Mouse (Mus musculus) heart, embryonic 15.5 days (tissue): Measurements from ENCODE around the gene Zfp981. TPM values are rescaled to one million over a fixed set of nuclear protein-coding genes. Genes with fewer than 3 reads are reported as not detected.
"Not testable (repeated sequence)": the region's sequence is repeated elsewhere in the genome, so short reads cannot be mapped to it uniquely, and the experiment has no call there.

Source experiments
- ATAC-seq: fragments of 200-750 bp; cut with Nextera tagmentation; replicated peaks from 2 replicates; pipeline ENCODE4 v1.8.0; 2017; ENCODE audit warnings: low read depth, moderate TSS enrichment; ENCODE audit not compliant: insufficient number of reproducible peaks, insufficient read depth, low FRiP score
- H3K27ac ChIP-seq: fragments of 300-500 bp; sonication (generic); 2 replicates; pipeline ENCODE4 v1.5.1; 2015; ENCODE audit warnings: mild to moderate bottlenecking, inconsistent platforms
- H3K27me3 ChIP-seq: fragments of 300-500 bp; sonication (generic); 2 replicates; pipeline ENCODE4 v1.6.1; 2015; ENCODE audit warnings: inconsistent platforms
- H3K36me3 ChIP-seq: fragments of 300-500 bp; sonication (generic); 2 replicates; pipeline ENCODE4 v1.6.1; 2015; ENCODE audit warnings: mild to moderate bottlenecking, inconsistent platforms
- H3K4me1 ChIP-seq: fragments of 300-500 bp; sonication (generic); replicated peaks from 2 replicates; pipeline ENCODE4 v1.6.1; 2015; ENCODE audit warnings: inconsistent platforms
- H3K4me2 ChIP-seq: fragments of 300-500 bp; sonication (generic); 2 replicates; pipeline ENCODE4 v1.6.1; 2015; ENCODE audit warnings: inconsistent platforms, mild to moderate bottlenecking, moderate library complexity
- H3K4me3 ChIP-seq: fragments of 300-500 bp; sonication (generic); 2 replicates; pipeline ENCODE4 v1.5.1; 2015; ENCODE audit warnings: mild to moderate bottlenecking, inconsistent platforms
- H3K9ac ChIP-seq: fragments of 300-500 bp; sonication (generic); 2 replicates; pipeline ENCODE4 v1.6.1; 2015; ENCODE audit warnings: mild to moderate bottlenecking, inconsistent platforms
- H3K9me3 ChIP-seq: fragments of 300-500 bp; sonication (generic); replicated peaks from 2 replicates; pipeline ENCODE4 v1.6.1; 2016; ENCODE audit warnings: inconsistent platforms
- WGBS: fragments of 180-500 bp; shearing (Covaris S2); methylation state at CpG from one replicate; pipeline ENCODE4 v1.1.7; 2015; ENCODE audit warnings: mixed read lengths; 5-methylcytosine and 5-hydroxymethylcytosine counted together
- polyA plus RNA-seq: library from polyadenylated mRNA; unstranded; fragments of >200 nt; fragmentation: Nextera tagmentation; extraction: Ambion mirVana; gene quantifications from 2 replicates; pipeline ENCODE4 v1.2.1, GENCODE M21; 2015

Gene Zfp981
- polyA plus RNA-seq, 1 experiment from 2014 or later = 0.08 TPM

DNA sequence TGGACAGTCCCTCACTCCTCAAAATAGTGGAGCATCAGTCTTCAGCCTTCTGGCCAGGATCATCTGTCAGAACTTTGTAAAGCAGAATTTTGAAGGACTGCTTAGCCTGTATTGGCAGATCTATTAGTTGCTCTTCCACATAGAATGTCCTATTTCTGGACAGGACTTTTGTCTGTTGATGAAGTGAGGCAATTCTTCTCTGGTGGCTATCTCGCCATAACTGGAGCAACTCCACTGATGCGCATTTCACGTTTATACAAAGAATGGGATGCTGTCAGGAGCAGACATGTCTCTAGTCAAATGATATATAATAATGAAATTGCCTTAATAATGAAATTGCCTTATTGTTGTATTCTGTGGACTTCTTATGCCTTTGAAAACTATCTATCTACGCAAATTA lies 12.6 kb upstream of the Zfp981 start:
- not testable (repeated sequence) for H3K4me1 ChIP-seq, H3K4me2 ChIP-seq, ATAC-seq, H3K4me3 ChIP-seq, H3K9ac ChIP-seq, H3K27me3 ChIP-seq, H3K27ac ChIP-seq, H3K36me3 ChIP-seq
- H3K9me3 ChIP-seq = peaks cover 46% of the 10 kb centered on the region
- WGBS = 68% methylated on average over 4 of the region's 4 CpGs

DNA sequence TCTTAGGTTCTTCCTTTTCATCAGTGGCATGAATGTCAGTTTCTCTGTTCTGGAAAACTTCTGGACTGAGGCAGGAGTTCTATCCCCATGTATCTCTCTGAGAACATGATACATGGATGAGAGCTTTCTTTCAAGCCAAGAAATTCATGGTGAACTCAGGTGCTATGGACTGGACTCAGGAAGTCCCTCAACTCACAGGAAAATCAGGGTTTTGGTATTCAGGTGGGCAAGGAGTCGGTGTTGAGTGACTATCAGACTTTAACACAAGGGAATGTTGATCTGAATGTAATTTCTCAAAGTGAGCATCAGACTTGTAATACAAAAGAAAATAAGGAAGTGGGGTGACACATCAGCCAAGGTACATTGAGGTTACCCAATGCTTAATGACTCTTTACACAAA lies 9.8 kb upstream of the Zfp981 start:
- H3K9ac ChIP-seq, H3K4me1 ChIP-seq, H3K27ac ChIP-seq, ATAC-seq, H3K36me3 ChIP-seq, H3K27me3 ChIP-seq, H3K4me2 ChIP-seq, H3K4me3 ChIP-seq: not testable (repeated sequence)
- peaks cover 54% of the 10 kb centered on the region for H3K9me3 ChIP-seq
- WGBS = 72% methylated on average over 1 of the region's 1 CpGs

DNA sequence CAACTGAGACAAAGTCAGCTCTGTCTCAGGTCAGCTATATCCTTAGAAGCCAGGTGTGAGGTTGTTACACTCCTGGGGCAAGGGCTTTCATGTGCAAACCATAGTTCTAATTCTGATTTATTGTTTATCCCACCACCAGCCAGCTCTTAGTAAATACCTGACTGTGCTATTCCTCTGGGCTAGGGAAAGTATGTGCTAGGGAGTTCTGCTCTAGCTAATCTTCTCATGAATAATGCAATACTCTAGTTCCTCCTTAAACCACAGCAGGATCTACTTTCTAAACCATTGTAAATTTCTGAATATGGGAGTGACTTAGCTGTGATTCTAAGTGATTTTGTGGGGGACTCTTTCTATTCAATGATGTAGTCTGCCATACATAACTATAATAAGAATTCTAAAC lies 9.4 kb upstream of the Zfp981 start:
- H3K4me3 ChIP-seq = no peak overlapping the region
- no peaks in the 10 kb centered on the region for H3K36me3 ChIP-seq
- H3K4me1 ChIP-seq = no peaks in the 10 kb centered on the region
- no peak overlapping the region for H3K27ac ChIP-seq
- H3K9ac ChIP-seq = no peak overlapping the region
- ATAC-seq = no peak
- H3K27me3 ChIP-seq = no peaks in the 10 kb centered on the region
- no peak overlapping the region for H3K4me2 ChIP-seq
- H3K9me3 ChIP-seq = peaks cover 58% of the 10 kb centered on the region

DNA sequence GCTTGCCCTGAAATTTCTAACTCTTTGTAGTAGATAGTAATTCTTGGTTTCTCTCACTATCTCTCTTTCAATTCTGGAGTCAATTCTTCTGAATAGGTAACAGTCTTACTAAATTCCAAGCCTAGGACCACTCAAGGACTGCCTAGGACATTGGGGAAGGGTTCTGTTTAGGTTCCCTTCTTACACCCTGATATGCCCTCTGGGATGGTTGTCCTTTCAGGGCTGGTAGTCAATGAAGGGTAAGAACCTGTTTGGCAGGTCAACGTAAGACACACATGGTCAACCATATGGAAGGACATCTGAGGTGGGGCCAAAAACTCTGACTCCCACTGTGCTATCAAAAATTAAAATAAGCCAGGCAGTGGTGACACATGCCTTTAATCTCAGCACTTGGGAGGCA lies 9.0 kb upstream of the Zfp981 start:
- no peak overlapping the region for H3K4me3 ChIP-seq
- WGBS = 41% methylated on average over 1 of the region's 1 CpGs
- H3K9ac ChIP-seq = no peak overlapping the region
- H3K36me3 ChIP-seq = no peaks in the 10 kb centered on the region
- H3K4me1 ChIP-seq = no peaks in the 10 kb centered on the region
- H3K9me3 ChIP-seq = peaks cover 61% of the 10 kb centered on the region
- H3K27ac ChIP-seq = no peak overlapping the region
- no peaks in the 10 kb centered on the region for H3K27me3 ChIP-seq
- no peak overlapping the region for H3K4me2 ChIP-seq
- ATAC-seq = 0 out of 2 replicates have a peak, but pooled peaks have one; percentile 36

DNA sequence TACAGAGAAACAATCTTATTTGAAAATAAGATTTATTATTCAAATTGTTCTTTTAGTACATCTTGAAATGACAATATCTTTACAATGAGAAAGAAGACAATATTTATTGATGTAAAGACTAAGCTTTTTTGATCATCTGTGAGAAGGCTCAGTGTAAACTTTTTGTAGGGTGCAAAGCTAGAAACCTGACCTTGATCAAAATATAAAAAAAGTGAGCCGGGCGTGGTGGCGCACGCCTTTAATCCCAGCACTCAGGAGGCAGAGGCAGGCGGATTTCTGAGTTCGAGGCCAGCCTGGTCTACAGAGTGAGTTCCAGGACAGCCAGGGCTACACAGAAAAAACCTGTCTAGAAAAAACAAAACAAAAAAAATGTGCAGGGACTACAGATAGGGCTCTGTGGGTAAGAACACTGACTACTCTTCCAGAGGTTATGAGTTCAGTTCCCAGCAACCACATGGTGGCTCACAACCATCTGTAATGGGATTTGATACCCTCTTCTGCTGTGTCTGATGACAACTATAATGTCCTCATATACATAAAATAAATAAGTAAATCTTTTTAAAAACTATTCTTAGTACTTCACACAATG lies 8.4 kb upstream of the Zfp981 start:
- H3K9ac ChIP-seq, H3K4me1 ChIP-seq, H3K36me3 ChIP-seq, H3K27me3 ChIP-seq, H3K4me3 ChIP-seq, ATAC-seq, H3K4me2 ChIP-seq, H3K27ac ChIP-seq: not testable (repeated sequence)
- 78% methylated on average over 6 of the region's 6 CpGs for WGBS
- peaks cover 62% of the 10 kb centered on the region for H3K9me3 ChIP-seq

DNA sequence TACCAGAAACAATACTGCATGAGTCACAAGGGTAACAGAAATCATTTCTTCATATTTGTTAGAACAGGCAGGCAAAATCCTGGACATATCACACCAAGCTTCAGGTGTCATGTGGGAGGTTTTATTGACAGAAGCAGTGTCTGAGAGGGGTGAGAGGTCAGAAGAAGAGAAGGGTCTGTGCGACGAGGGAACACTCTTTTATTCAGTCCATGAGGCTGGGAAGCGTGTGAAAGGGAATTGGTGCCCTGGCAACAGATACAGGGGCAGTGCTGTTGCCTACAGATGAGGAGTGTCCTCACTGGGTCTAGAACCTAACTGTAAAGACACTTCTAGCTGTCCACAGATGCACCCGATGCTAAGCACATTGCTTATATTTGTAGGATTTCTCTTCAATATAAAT lies 6.8 kb upstream of the Zfp981 start:
- peaks cover 58% of the 10 kb centered on the region for H3K9me3 ChIP-seq

DNA sequence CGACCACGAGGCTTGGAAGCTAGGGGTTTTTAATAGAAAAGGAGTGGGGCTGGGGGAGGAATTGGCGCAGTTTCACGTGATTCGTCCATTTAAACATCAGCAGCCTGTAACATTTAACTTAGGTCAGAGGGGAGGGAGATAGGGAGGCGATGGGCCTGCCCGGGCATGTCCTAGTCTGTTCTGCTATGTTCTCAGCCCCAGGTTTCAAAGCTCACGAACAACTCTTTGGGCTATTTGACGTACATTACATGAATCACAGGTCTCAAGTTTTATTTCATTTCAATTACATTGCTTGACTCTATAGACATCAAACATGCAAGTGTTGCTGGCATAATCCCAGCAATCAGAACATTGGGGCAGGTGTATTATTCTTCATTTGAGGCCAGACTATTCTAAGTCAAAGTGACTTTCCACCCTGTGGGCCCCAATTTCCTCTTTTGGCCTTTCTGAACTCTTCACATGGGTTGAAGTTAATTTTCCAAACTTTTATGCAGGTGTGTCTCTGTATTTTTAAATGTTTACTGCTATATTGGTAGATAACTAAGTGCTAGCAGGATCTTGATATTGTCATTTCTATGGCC lies 4.0 kb upstream of the Zfp981 start:
- H3K9ac ChIP-seq, H3K4me2 ChIP-seq, H3K27me3 ChIP-seq, H3K36me3 ChIP-seq, H3K27ac ChIP-seq, ATAC-seq, H3K4me3 ChIP-seq, H3K4me1 ChIP-seq: not testable (repeated sequence)
- peaks cover 52% of the 10 kb centered on the region for H3K9me3 ChIP-seq
- WGBS = 71% methylated on average over 9 of the region's 9 CpGs

More for the DNA sequence above, 6.8 kb upstream of the Zfp981 start:
- WGBS = 58% methylated on average over 4 of the region's 4 CpGs
- no peaks in the 10 kb centered on the region for H3K4me1 ChIP-seq
- no peaks in the 10 kb centered on the region for H3K36me3 ChIP-seq
- no peak overlapping the region for H3K4me2 ChIP-seq
- H3K9ac ChIP-seq = no peak overlapping the region
- H3K4me3 ChIP-seq = no peak overlapping the region
- H3K27me3 ChIP-seq = no peaks in the 10 kb centered on the region
- no peak overlapping the region for H3K27ac ChIP-seq
- ATAC-seq = no peak

DNA sequence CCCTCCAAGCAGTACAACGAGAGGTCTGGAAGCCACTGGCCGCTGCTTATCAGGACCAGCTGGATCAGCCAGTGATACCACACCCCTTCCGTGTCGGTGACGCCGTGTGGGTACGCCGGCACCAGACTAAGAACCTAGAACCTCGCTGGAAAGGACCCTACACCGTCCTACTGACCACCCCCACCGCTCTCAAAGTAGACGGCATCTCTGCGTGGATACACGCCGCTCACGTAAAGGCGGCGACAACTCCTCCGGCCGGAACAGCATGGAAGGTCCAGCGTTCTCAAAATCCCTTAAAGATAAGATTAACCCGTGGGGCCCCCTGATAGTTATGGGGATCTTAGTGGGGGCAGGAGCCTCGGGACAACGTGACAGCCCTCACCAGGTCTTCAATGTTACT lies 7.2 kb downstream of the Zfp981 start:
- H3K4me2 ChIP-seq, H3K4me3 ChIP-seq, H3K36me3 ChIP-seq, ATAC-seq, H3K9ac ChIP-seq, H3K27me3 ChIP-seq, H3K4me1 ChIP-seq, H3K27ac ChIP-seq: not testable (repeated sequence)
- H3K9me3 ChIP-seq = peaks cover 17% of the 10 kb centered on the region
- 91% methylated on average over 23 of the region's 24 CpGs for WGBS

DNA sequence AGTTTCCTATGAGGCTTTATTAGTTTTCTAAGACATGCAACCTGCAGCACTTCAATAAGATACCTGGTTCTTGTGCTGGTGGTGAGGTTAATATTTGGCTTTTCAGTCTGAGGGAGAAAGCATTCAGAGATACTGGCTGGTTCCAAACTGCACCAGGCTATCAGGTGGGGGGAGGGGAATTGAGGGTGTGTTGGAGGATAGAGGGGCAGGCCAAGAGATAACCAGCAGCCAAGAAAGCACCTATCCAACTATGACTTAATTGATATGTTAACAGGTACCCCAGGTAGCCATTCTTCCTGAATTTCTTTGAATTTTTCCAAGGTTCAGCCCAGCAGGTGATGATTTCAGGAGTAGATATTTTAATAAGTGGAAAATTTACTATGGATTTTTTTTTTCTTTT lies 10.0 kb downstream of the Zfp981 start:
- H3K4me3 ChIP-seq, H3K4me1 ChIP-seq, H3K36me3 ChIP-seq, ATAC-seq, H3K27me3 ChIP-seq, H3K4me2 ChIP-seq, H3K27ac ChIP-seq, H3K9ac ChIP-seq: not testable (repeated sequence)
- peaks cover 30% of the 10 kb centered on the region for H3K9me3 ChIP-seq

DNA sequence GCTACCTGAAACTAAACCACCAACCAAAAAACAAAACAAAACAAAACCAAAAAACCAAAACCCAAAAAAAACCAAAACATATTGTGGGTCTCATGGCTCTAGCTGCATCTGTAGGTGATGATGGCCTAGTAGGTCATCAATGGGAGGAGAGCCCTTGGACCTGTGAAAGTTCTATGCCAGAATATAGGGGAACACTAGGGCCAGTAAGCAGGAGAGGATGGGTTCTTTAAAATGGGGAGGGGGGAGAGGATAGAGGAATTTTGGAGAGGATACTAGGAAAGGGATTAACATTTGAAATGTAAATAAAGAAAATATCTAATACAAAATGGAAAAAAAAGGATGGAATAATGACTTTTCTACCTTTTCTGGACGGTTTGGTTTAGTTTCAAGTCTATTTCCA lies 14.6 kb downstream of the Zfp981 start:
- H3K27ac ChIP-seq = no peak overlapping the region
- H3K9me3 ChIP-seq = peaks cover 55% of the 10 kb centered on the region
- H3K4me2 ChIP-seq = no peak overlapping the region
- WGBS = 40% methylated on average over 1 of the region's 1 CpGs
- H3K4me3 ChIP-seq = no peak overlapping the region
- ATAC-seq = no peak
- H3K27me3 ChIP-seq = no peaks in the 10 kb centered on the region
- H3K9ac ChIP-seq = no peak overlapping the region
- no peaks in the 10 kb centered on the region for H3K4me1 ChIP-seq
- H3K36me3 ChIP-seq = no peaks in the 10 kb centered on the region

DNA sequence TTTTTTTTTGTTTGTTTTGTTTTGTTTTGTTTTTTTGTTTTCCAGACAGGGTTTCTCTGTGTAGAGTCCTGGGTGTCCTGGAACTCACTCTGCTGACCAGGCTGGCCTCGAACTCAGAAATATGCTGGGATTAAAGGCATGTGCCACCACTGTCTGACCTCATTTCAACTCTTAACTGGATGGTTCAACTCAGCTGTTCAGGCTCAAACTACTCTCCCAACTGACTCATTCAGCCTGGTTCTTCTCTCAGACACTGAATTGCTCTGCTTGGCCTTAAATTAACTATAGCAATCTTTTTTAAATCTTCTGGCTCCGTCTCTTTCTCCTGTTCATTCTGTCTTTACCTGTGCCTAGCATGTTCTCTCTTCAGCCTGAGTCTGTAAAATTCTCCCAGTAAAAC lies 15.3 kb downstream of the Zfp981 start:
- not testable (repeated sequence) for H3K27me3 ChIP-seq, ATAC-seq, H3K36me3 ChIP-seq, H3K27ac ChIP-seq, H3K4me3 ChIP-seq, H3K4me1 ChIP-seq, H3K9ac ChIP-seq, H3K4me2 ChIP-seq
- 43% methylated on average over 2 of the region's 2 CpGs for WGBS
- peaks cover 56% of the 10 kb centered on the region for H3K9me3 ChIP-seq

DNA sequence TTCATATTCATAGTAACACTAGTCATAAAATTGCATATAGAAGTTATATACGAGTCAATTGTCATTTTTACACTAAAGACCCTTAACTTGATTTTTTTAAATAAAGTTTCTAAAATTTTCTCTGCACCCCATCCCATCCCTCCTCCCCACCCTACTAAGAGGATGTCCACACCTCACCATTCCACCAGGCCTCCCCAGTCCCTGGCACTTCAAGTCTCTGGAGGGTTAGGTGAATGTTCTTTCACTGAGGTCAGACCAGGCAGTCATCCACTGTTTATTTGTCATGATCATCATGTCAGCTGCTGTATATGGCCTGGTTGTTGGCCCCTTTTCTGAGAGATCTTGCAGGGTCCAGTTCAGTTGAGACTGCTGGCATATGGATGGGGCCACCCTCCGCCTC lies 18.9 kb downstream of the Zfp981 start:
- peaks cover 69% of the 10 kb centered on the region for H3K9me3 ChIP-seq
- ATAC-seq = 0 out of 2 replicates have a peak, but pooled peaks have one; percentile 28
- H3K9ac ChIP-seq = no peak overlapping the region
- H3K27me3 ChIP-seq = no peaks in the 10 kb centered on the region
- no peaks in the 10 kb centered on the region for H3K36me3 ChIP-seq
- no peak overlapping the region for H3K4me2 ChIP-seq
- H3K4me1 ChIP-seq = no peaks in the 10 kb centered on the region
- WGBS = 71% methylated on average over 2 of the region's 2 CpGs
- H3K4me3 ChIP-seq = no peak overlapping the region
- no peak overlapping the region for H3K27ac ChIP-seq
